Mouse (Mus musculus) intestine, postnatal 0 days (tissue): Measurements from ENCODE around the gene Minpp1. TPM values are rescaled to one million over a fixed set of nuclear protein-coding genes. Genes with fewer than 3 reads are reported as not detected.

ENCODE experiments used
- ATAC-seq: fragments of 200-750 bp; cut with Nextera tagmentation; 2 replicates; pipeline ENCODE4 v1.8.0; 2017; ENCODE audit warnings: mild to moderate bottlenecking, moderate TSS enrichment, moderate library complexity
- H3K27ac ChIP-seq: fragments of 300-500 bp; sonication (generic); 2 replicates; pipeline ENCODE4 v1.5.1; 2014; ENCODE audit warnings: mild to moderate bottlenecking, low read depth, low read length, moderate library complexity
- H3K27me3 ChIP-seq: fragments of 300-500 bp; sonication (generic); replicated peaks from 2 replicates; pipeline ENCODE4 v1.6.1; 2014; ENCODE audit warnings: low read length, mixed read lengths; ENCODE audit not compliant: control insufficient read depth, insufficient read depth
- H3K36me3 ChIP-seq: fragments of 300-500 bp; sonication (generic); 2 replicates; pipeline ENCODE4 v1.6.1; 2014; ENCODE audit warnings: mild to moderate bottlenecking, moderate library complexity; ENCODE audit not compliant: control insufficient read depth, insufficient read depth
- H3K4me1 ChIP-seq: fragments of 300-500 bp; sonication (generic); replicated peaks from 2 replicates; pipeline ENCODE4 v1.6.1; 2014; ENCODE audit warnings: antibody characterized with exemption, low read length, mixed read lengths; ENCODE audit not compliant: control insufficient read depth, insufficient read depth
- H3K4me2 ChIP-seq: fragments of 300-500 bp; sonication (generic); replicated peaks from 2 replicates; pipeline ENCODE4 v1.6.1; 2014; ENCODE audit warnings: low read depth, mild to moderate bottlenecking, moderate library complexity
- H3K4me3 ChIP-seq: fragments of 300-500 bp; sonication (generic); 2 replicates; pipeline ENCODE4 v1.5.1; 2014; ENCODE audit warnings: low read depth, low read length
- H3K9ac ChIP-seq: fragments of 300-500 bp; sonication (generic); 2 replicates; pipeline ENCODE4 v1.6.1; 2014; ENCODE audit warnings: mild to moderate bottlenecking, low read depth, low read length
- H3K9me3 ChIP-seq: fragments of 300-500 bp; sonication (generic); 2 replicates; pipeline ENCODE4 v1.6.1; 2016; ENCODE audit warnings: mixed run types; ENCODE audit not compliant: control insufficient read depth
- CTCF ChIP-seq: sonication (generic); IDR thresholded peaks from 2 replicates; pipeline ENCODE4 v1.5.1; 2016; ENCODE audit warnings: low read depth, mild to moderate bottlenecking, control low read depth, antibody characterized with exemption, moderate library complexity
- WGBS: fragments of 180-500 bp; shearing (Covaris S2); extraction: QIAGEN DNeasy Blood & Tissue Kit; methylation state at CpG from one replicate; pipeline ENCODE4 v1.1.7; 2014; 5-methylcytosine and 5-hydroxymethylcytosine counted together
- polyA plus RNA-seq: library from polyadenylated mRNA; unstranded; fragments of >200 nt; fragmentation: Nextera tagmentation; extraction: Ambion mirVana; gene quantifications from 2 replicates; pipeline ENCODE4 v1.2.1, GENCODE M21; 2015

The Minpp1 gene
- polyA plus RNA-seq, 1 experiment from 2014 or later, result 62.3 TPM

DNA sequence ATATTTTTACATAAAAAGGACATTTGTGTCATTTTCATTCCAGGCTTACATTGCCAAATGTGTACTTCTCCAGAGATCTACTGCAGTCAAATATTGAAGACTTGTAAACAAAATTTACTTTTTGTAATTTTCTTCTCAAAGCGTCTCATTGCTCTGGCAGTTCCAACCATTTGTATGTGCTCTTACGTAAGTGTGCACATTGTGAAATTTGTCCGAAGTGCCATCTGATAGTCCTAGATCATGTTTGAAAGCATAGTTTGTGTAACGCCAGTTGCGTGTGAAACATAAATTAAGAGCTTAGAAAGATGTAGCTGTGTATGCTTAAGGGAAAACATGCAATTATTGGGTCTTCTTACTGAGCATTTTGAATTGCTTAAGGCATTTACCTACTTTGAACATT is 20.9 kb downstream of the Minpp1 start:
- H3K4me2 ChIP-seq, result no peak overlapping the region
- no peak for TF ChIP-seq CTCF
- WGBS, result 61% methylated on average over 5 of the region's 5 CpGs
- H3K27me3 ChIP-seq, result no peaks in the 10 kb centered on the region
- no peak for ATAC-seq
- no peaks in the 10 kb centered on the region for H3K9me3 ChIP-seq
- no peak overlapping the region for H3K4me3 ChIP-seq
- H3K9ac ChIP-seq, result no peak overlapping the region
- no peak overlapping the region for H3K27ac ChIP-seq
- H3K36me3 ChIP-seq, result 0 out of 2 replicates have a peak, but pooled peaks cover 2% of the 10 kb centered on the region
- H3K4me1 ChIP-seq, result 0 out of 2 replicates have a peak, but pooled peaks cover 8% of the 10 kb centered on the region

- Histone ChIP-seq H3K4me1 (0 out of 2 replicates have a peak, but pooled peaks cover 8% of the 10 kb centered on the region), H3K27me3 (no peaks in the 10 kb centered on the region), H3K27ac (peak overlapping the region; percentile 66; the same call in 1 of the 2 replicates), H3K4me3 (no peak overlapping the region), H3K9ac (no peak overlapping the region), H3K4me2 (no peak overlapping the region), H3K9me3 (no peaks in the 10 kb centered on the region), H3K36me3 (peaks cover 5% of the 10 kb centered on the region; the same call in 1 of the 2 replicates)
- ATAC-seq, result no peak; the same call in 1 of the 2 replicates
- WGBS, result 86% methylated on average over 6 of the region's 6 CpGs
- TF ChIP-seq CTCF, result no peak
Observed at GRCm38 (mm10) chr19:32507100-32507499, 21.5 kb downstream of the Minpp1 start.

DNA sequence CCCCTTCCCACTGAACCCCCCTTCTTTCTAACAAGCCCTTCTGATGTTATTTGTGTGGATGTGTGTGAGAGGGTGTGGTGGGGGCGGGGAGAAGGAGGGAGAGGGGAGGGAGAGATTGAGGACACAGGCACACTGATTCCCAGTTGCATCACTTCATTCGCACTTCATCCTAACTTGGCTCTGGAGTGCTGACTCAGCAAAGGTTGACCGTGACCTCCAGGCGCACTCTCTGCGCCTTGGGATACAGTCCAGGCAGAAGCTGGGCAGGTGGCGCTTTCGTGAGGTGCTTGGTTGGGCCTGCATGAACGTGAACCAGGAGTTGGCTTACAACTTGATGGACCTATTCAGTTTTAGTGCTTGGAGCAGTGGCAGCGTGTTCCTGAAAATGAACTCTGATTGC is 22.0 kb downstream of the Minpp1 start:
- no peak overlapping the region for H3K4me3 ChIP-seq
- 0 out of 2 replicates have a peak, but pooled peaks cover 8% of the 10 kb centered on the region for H3K4me1 ChIP-seq
- H3K36me3 ChIP-seq, result peaks cover 6% of the 10 kb centered on the region; the same call in 1 of the 2 replicates
- WGBS, result 53% methylated on average over 9 of the region's 9 CpGs
- H3K4me2 ChIP-seq, result no peak overlapping the region
- ATAC-seq, result peak; percentile 43
- H3K27ac ChIP-seq, result peak overlapping the region; percentile 66
- no peak overlapping the region for H3K9ac ChIP-seq
- no peak for TF ChIP-seq CTCF
- H3K9me3 ChIP-seq, result no peaks in the 10 kb centered on the region
- H3K27me3 ChIP-seq, result no peaks in the 10 kb centered on the region

DNA sequence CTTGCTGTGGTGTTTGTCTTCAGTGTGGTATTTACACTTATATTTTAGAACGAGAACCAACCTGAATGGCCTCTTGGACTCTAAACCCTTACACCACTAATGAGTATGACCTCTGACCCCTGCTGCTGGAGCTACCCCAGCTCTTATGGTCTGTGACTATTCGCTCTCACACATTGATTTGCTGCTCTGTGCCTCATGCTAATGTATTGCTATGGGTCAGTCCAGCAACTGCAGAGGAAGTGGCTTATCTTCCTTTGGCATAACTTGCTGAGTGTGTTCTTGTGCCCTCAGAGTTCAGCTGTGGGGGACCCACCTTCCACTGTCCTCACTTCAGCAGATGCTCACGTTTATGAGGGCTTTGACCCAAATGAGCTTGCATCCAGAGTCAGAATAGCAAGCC is 24.7 kb downstream of the Minpp1 start:
- Histone ChIP-seq H3K27ac (peak overlapping the region; percentile 67), H3K4me2 (peak overlapping the region; percentile 25; the same call in 1 of the 2 replicates), H3K9me3 (no peaks in the 10 kb centered on the region), H3K36me3 (peaks cover 25% of the 10 kb centered on the region), H3K4me3 (no peak overlapping the region), H3K27me3 (no peaks in the 10 kb centered on the region), H3K9ac (no peak overlapping the region), H3K4me1 (0 out of 2 replicates have a peak, but pooled peaks cover 5% of the 10 kb centered on the region)
- ATAC-seq, result peak; percentile 65
- 39% methylated on average over 3 of the region's 3 CpGs for WGBS
- TF ChIP-seq CTCF, result no peak

GRCm38 (mm10) chr19:32510962-32511361 is 25.4 kb downstream of the Minpp1 start:
- Histone ChIP-seq H3K4me1 (0 out of 2 replicates have a peak, but pooled peaks cover 5% of the 10 kb centered on the region), H3K27me3 (no peaks in the 10 kb centered on the region), H3K4me3 (no peak overlapping the region), H3K4me2 (peak overlapping the region; percentile 25; the same call in 1 of the 2 replicates), H3K9ac (no peak overlapping the region), H3K36me3 (peaks cover 29% of the 10 kb centered on the region), H3K27ac (peak overlapping the region; percentile 67), H3K9me3 (no peaks in the 10 kb centered on the region)
- WGBS, result 53% methylated on average over 6 of the region's 6 CpGs
- no peak for TF ChIP-seq CTCF
- peak; percentile 83 for ATAC-seq

DNA sequence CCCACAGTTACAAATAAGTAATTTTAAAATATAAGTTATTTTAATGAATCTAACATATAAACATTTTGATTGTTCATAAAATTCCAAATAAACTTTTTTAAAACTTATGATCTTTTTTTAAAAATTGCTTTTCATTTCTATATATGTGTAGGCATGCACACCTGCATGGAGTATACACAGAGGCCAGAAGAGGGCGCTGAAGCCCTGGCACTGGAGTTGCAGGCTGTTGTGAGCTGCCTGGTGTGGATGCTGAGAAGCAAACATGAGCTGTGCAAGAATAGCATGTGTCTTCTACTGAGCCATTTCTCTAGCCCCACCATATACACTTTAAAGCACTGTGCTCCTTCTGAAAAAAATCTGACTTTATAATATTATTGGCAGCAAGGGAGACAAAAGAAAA is 26.9 kb downstream of the Minpp1 start:
- no peak overlapping the region for H3K4me3 ChIP-seq
- H3K27me3 ChIP-seq, result no peaks in the 10 kb centered on the region
- no peak overlapping the region for H3K27ac ChIP-seq
- ATAC-seq, result no peak
- H3K4me1 ChIP-seq, result 0 out of 2 replicates have a peak, but pooled peaks cover 2% of the 10 kb centered on the region
- H3K9me3 ChIP-seq, result no peaks in the 10 kb centered on the region
- TF ChIP-seq CTCF, result peak; percentile 57
- 46% methylated on average over 1 of the region's 1 CpGs for WGBS
- H3K9ac ChIP-seq, result no peak overlapping the region
- peaks cover 36% of the 10 kb centered on the region for H3K36me3 ChIP-seq
- H3K4me2 ChIP-seq, result no peak overlapping the region
